17 mouse cellular contexts compared by ENCODE assay signal in genomic region chr3:147841357-147841756, GRCm38 (mm10).
"Had no signal": no experiment of that assay in that cellular context is flagged by ENCODE, and none has a peak within 500 bp of the region (broad histone marks: within the 10 kb centered on the region; RNA-seq: fewer than 3 reads in every experiment).

No protein-coding gene starts in this region.

- ATAC-seq: liver, postnatal 0 days; midbrain, embryonic 16.5 days had no signal

- H3K9me3 ChIP-seq: liver, embryonic 15.5 days; midbrain, embryonic 10.5 days; midbrain, embryonic 12.5 days; neural tube, embryonic 12.5 days had no signal

- DNase-seq: liver, postnatal 0 days; lung, embryonic 14.5 days; lung, postnatal 10 days; lung, postnatal 4 days; midbrain, embryonic 14.5 days; right cerebral cortex, adult 18-20 months; right cerebral cortex, postnatal 25 days; right cerebral cortex, postnatal 4 days; spleen, adult 18-20 months; thymus, adult 18-20 months; thymus, postnatal 14 days; thymus, postnatal 36 days had no signal

- H3K4me2 ChIP-seq: liver, embryonic 15.5 days; lung, embryonic 14.5 days; midbrain, embryonic 12.5 days; neural tube, embryonic 12.5 days had no signal

- H3K4me3 ChIP-seq: liver, embryonic 15.5 days; midbrain, embryonic 10.5 days; midbrain, embryonic 12.5 days; neural tube, embryonic 12.5 days had no signal

- H3K36me3 ChIP-seq: liver, embryonic 15.5 days; midbrain, embryonic 10.5 days; midbrain, embryonic 12.5 days; neural tube, embryonic 12.5 days had no signal

- H3K4me1 ChIP-seq: liver, embryonic 15.5 days; midbrain, embryonic 10.5 days; midbrain, embryonic 12.5 days; neural tube, embryonic 12.5 days had no signal

- H3K9ac ChIP-seq: liver, embryonic 15.5 days; liver, postnatal 0 days; lung, embryonic 14.5 days; midbrain, embryonic 12.5 days; neural tube, embryonic 12.5 days had no signal

- H3K27ac ChIP-seq: liver, embryonic 15.5 days; midbrain, embryonic 10.5 days; midbrain, embryonic 12.5 days; neural tube, embryonic 12.5 days had no signal

- H3K27me3 ChIP-seq: liver, embryonic 15.5 days; midbrain, embryonic 12.5 days; neural tube, embryonic 12.5 days had no signal
